Mouse (Mus musculus): ENCODE data around the gene Gprin1. TPM values are rescaled to one million over a fixed set of nuclear protein-coding genes. Genes with fewer than 3 reads are reported as not detected.

Gprin1 gene
- polyA plus RNA-seq, 1 experiment from 2014 or later, result not detected

DNA sequence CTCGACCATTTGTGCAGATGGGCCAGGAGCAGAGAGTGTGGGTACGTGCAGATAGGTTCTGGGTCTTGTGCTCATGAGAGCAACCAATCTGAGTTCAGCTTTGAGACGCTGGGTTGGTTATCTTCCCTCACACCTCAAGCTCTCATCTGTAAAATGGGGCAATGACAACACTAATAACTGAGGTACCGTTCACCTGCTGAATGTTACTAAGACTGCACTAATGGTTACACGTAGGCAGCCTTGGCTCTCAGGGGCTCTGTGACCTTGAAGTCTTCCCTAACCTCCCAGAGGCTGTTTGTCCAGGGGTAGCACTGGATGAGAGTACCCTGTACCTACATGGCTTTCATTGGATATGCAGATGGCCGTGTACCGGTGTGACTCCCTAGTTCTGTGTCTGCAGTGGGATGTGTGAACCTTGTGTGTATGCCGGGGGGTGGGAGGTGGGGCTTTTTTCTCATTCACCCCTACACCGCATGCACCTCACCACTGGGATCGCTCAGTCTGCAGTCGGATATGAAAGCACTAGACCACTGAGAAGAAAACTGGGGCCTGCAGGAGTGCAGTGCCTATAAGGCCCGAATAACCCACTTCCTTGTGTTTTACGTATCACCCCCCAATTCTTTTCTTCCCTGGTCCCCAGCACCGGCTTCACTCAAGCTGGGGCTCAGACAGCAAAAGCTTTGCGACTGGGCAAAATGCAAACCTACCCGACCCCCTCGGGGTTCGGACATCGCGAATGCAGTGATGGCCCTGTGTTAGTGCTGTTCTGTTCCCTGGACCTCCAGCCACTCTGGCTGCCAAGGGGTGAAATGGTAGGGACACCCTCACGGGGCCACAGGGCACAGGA lies 56.7 kb downstream of the Gprin1 start:
- no peaks in the 10 kb centered on the region for H3K27me3 ChIP-seq (ENCODE audit: control insufficient read depth, insufficient read depth, low read length)
- ATAC-seq (replicated peaks; ENCODE audit: extremely low read depth, insufficient read depth, low FRiP score), result no peak
- H3K27ac ChIP-seq (ENCODE audit: low read length), result peak overlapping the region; percentile 93
- H3K4me3 ChIP-seq (ENCODE audit: low read length), result peak overlapping the region; percentile 97
- 7% methylated on average over 21 of the region's 21 CpGs for WGBS
- no peaks in the 10 kb centered on the region for H3K36me3 ChIP-seq (ENCODE audit: control insufficient read depth, insufficient read depth)
- peak overlapping the region; percentile 98 for H3K4me2 ChIP-seq (ENCODE audit: low read depth, low read length)
- peaks cover 38% of the 10 kb centered on the region for H3K4me1 ChIP-seq (ENCODE audit: control insufficient read depth, insufficient read depth, low read length)
- H3K9me3 ChIP-seq (replicated peaks; ENCODE audit: control insufficient read depth, low read length), result no peaks in the 10 kb centered on the region
- peak overlapping the region; percentile 95 for H3K9ac ChIP-seq (ENCODE audit: low read length)

DNA sequence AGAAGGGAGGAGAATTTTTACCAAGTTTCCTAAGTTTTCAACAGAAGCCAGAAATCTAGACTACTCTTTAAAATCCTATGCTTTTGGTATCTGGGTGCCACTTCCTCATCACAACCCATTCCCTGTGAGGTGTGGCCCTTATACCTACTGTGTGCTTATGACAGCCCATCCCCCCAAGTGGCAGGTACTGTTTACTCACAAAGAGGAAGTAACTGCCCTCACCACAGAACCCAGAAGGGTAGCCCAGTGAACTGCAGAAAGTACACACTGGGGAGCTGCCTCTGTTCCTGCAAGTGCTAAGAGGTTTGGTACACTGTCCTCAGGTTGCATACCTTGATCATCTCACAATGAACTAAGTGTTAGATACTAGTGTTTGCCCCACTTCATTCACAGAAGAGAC lies 57.9 kb downstream of the Gprin1 start:
- no peaks in the 10 kb centered on the region for H3K9me3 ChIP-seq (replicated peaks; ENCODE audit: control insufficient read depth, low read length)
- no peak for ATAC-seq (replicated peaks; ENCODE audit: extremely low read depth, insufficient read depth, low FRiP score)
- peak overlapping the region; percentile 98 for H3K4me2 ChIP-seq (ENCODE audit: low read depth, low read length)
- peaks cover 38% of the 10 kb centered on the region for H3K4me1 ChIP-seq (ENCODE audit: control insufficient read depth, insufficient read depth, low read length)
- H3K9ac ChIP-seq (ENCODE audit: low read length), result peak overlapping the region; percentile 95
- H3K36me3 ChIP-seq (ENCODE audit: control insufficient read depth, insufficient read depth), result no peaks in the 10 kb centered on the region
- H3K4me3 ChIP-seq (ENCODE audit: low read length), result no peak overlapping the region; the same call in 1 of the 2 replicates
- H3K27me3 ChIP-seq (ENCODE audit: control insufficient read depth, insufficient read depth, low read length), result no peaks in the 10 kb centered on the region
- H3K27ac ChIP-seq (ENCODE audit: low read length), result no peak overlapping the region

DNA sequence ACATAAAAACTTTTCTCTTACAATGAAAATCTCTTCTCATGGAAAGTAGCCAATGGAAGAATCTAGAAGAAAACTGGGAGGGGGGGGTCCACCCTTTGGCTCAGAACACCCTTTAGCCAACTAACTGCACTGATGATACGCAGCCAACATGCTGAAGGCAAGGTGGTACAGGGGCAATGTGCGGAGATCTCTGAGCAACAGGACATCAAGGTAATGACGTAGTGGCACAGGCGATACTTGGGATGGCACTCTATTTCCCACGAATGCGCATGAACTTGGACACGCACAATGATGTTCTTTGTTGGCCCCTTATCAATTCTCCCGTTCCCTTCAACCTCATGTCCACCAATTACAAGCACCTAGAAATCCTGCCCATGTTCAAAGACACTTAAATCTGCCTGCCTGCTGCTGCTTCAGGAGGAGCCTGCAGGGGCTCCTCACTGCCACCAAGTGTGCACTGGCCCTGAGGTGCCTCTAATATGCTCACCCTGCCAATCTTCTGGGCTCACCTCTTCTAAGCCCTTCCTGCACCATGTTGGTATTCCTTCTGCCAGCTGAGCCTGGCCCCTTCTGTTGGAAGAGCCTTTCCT lies 59.4 kb downstream of the Gprin1 start:
- Histone ChIP-seq H3K4me3 (ENCODE audit: low read length) (no peak overlapping the region), H3K4me2 (ENCODE audit: low read depth, low read length) (no peak overlapping the region), H3K36me3 (ENCODE audit: control insufficient read depth, insufficient read depth) (no peaks in the 10 kb centered on the region), H3K27me3 (ENCODE audit: control insufficient read depth, insufficient read depth, low read length) (no peaks in the 10 kb centered on the region), H3K9ac (ENCODE audit: low read length) (peak overlapping the region; percentile 15; the same call in 1 of the 2 replicates), H3K9me3 (replicated peaks; ENCODE audit: control insufficient read depth, low read length) (no peaks in the 10 kb centered on the region), H3K4me1 (ENCODE audit: control insufficient read depth, insufficient read depth, low read length) (peaks cover 51% of the 10 kb centered on the region), H3K27ac (ENCODE audit: low read length) (no peak overlapping the region; the same call in 1 of the 2 replicates)
- WGBS, result 90% methylated on average over 8 of the region's 8 CpGs
- no peak for ATAC-seq (replicated peaks; ENCODE audit: extremely low read depth, insufficient read depth, low FRiP score)

DNA sequence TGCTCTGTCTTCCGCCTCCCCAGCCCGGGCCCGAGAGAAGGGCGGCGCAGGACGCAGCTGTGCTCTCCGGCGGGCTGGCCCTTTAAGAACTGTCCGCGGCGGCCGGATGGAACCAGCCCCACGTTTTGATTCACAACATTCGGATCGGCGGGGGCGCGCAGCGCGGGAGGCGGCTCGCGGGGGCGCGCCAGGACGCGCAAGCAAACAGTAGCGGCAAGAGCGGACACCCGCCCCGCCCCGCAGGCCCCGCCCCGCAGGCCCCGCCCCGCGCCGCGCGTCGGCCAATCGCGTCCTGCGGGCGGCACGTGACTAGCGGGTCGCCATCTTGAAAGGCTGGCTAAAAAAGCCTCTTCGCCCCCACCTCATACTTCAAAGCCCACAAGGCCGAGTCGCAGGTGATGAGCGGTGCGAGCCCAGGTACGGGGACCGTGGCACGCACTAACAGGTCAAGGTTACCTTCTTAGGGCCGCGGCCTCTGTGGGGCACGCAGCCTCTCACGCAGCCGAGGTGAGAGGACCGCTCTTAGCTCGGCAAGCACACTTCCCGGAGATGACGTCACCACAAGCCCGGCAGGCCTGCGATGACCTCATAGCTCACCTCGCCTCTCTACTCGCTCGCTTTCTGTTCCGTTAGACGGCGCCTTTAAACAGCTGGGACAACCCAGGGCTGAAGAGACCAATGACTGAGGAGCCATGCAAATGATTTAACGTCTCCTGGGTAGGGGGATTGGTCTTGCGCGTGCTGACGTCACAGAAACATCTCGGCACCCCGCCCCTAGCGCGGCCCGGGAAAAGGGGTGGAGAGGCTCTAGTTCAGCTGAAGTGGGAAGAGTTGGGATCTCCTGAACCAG lies 61.9 kb downstream of the Gprin1 start:
- Histone ChIP-seq H3K9me3 (replicated peaks; ENCODE audit: control insufficient read depth, low read length) (no peaks in the 10 kb centered on the region), H3K9ac (ENCODE audit: low read length) (peak overlapping the region; percentile 85), H3K27me3 (ENCODE audit: control insufficient read depth, insufficient read depth, low read length) (no peaks in the 10 kb centered on the region), H3K27ac (ENCODE audit: low read length) (peak overlapping the region; percentile 100), H3K4me1 (ENCODE audit: control insufficient read depth, insufficient read depth, low read length) (peaks cover 61% of the 10 kb centered on the region), H3K4me2 (ENCODE audit: low read depth, low read length) (peak overlapping the region; percentile 89), H3K36me3 (ENCODE audit: control insufficient read depth, insufficient read depth) (peaks cover 10% of the 10 kb centered on the region), H3K4me3 (ENCODE audit: low read length) (peak overlapping the region; percentile 72)
- WGBS, result under 1% methylated on average over 58 of the region's 82 CpGs
- peak; percentile 90 for ATAC-seq (replicated peaks; ENCODE audit: extremely low read depth, insufficient read depth, low FRiP score)

DNA sequence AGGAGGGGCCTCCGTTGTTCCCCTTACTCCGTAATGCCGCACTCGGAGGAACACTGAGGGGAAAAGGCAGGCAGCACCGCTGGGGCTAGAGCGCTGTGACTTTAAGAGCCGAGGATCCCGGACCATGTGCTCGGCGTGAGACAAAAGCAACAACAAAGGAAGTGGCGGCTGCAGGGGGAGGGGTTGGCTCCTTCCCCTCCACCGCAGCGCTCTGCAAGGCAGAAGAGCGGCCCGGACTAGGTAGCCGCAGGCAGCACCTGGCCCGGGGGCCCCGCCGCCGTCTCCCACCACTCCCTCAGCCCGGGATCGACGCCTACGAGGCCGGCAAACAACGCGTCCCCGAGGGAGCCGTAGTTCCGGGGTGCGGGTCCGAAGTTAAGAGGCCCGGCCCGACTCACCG lies 62.6 kb downstream of the Gprin1 start:
- Histone ChIP-seq H3K27ac (ENCODE audit: low read length) (peak overlapping the region; percentile 100), H3K4me1 (ENCODE audit: control insufficient read depth, insufficient read depth, low read length) (peaks cover 54% of the 10 kb centered on the region)
- ATAC-seq (replicated peaks; ENCODE audit: extremely low read depth, insufficient read depth, low FRiP score), result peak; percentile 66

More for the DNA sequence above, 62.6 kb downstream of the Gprin1 start:
- Histone ChIP-seq H3K4me2 (ENCODE audit: low read depth, low read length) (peak overlapping the region; percentile 89), H3K9ac (ENCODE audit: low read length) (peak overlapping the region; percentile 85), H3K4me3 (ENCODE audit: low read length) (peak overlapping the region; percentile 72), H3K36me3 (ENCODE audit: control insufficient read depth, insufficient read depth) (peaks cover 17% of the 10 kb centered on the region), H3K9me3 (replicated peaks; ENCODE audit: control insufficient read depth, low read length) (no peaks in the 10 kb centered on the region), H3K27me3 (ENCODE audit: control insufficient read depth, insufficient read depth, low read length) (no peaks in the 10 kb centered on the region)
- WGBS, result under 1% methylated on average over 35 of the region's 35 CpGs

Other genes with a start within 250 kb of the Gprin1 start
- gene Simc1, start 246.1 kb downstream of the Gprin1 start, polyA plus RNA-seq (2015; fragmentation: Nextera tagmentation; extraction: Ambion mirVana), result 4.4 and 5.1 TPM in 2 replicates
- gene 4833439L19Rik, start 184.4 kb downstream of the Gprin1 start, polyA plus RNA-seq (2015; fragmentation: Nextera tagmentation; extraction: Ambion mirVana), result 136 and 137 TPM in 2 replicates
- 15.9 and 19.4 TPM in 2 replicates for gene Arl10, start 174.9 kb downstream of the Gprin1 start, polyA plus RNA-seq (2015; fragmentation: Nextera tagmentation; extraction: Ambion mirVana)
- 55.0 and 56.7 TPM in 2 replicates for gene Nop16, start 159.8 kb downstream of the Gprin1 start, polyA plus RNA-seq (2015; fragmentation: Nextera tagmentation; extraction: Ambion mirVana)
- gene Higd2a, start 159.7 kb downstream of the Gprin1 start, polyA plus RNA-seq (2015; fragmentation: Nextera tagmentation; extraction: Ambion mirVana), result 272 and 295 TPM in 2 replicates
- gene Cltb, start 138.5 kb downstream of the Gprin1 start, polyA plus RNA-seq (2015; fragmentation: Nextera tagmentation; extraction: Ambion mirVana), result 54.8 and 58.9 TPM in 2 replicates
- 39.8 and 42.7 TPM in 2 replicates for gene Faf2, start 128.1 kb downstream of the Gprin1 start, polyA plus RNA-seq (2015; fragmentation: Nextera tagmentation; extraction: Ambion mirVana)
- gene Rnf44, start 56.0 kb downstream of the Gprin1 start, polyA plus RNA-seq (2015; fragmentation: Nextera tagmentation; extraction: Ambion mirVana), result 42.7 and 46.5 TPM in 2 replicates
- 0.04 and 0.89 TPM in 2 replicates for gene Cdhr2, start 48.4 kb downstream of the Gprin1 start, polyA plus RNA-seq (2015; fragmentation: Nextera tagmentation; extraction: Ambion mirVana)
- gene Sncb, start 16.7 kb upstream of the Gprin1 start, polyA plus RNA-seq (2015; fragmentation: Nextera tagmentation; extraction: Ambion mirVana), result not detected in 2 replicates
- not detected in 2 replicates for gene Eif4e1b, start 34.1 kb upstream of the Gprin1 start, polyA plus RNA-seq (2015; fragmentation: Nextera tagmentation; extraction: Ambion mirVana)
- 5.2 and 5.7 TPM in 2 replicates for gene Tspan17, start 39.5 kb upstream of the Gprin1 start, polyA plus RNA-seq (2015; fragmentation: Nextera tagmentation; extraction: Ambion mirVana)
- 1.5 and 1.7 TPM in 2 replicates for gene Unc5a, start 199.5 kb upstream of the Gprin1 start, polyA plus RNA-seq (2015; fragmentation: Nextera tagmentation; extraction: Ambion mirVana)